12 mouse cellular contexts compared by ENCODE assay signal in genomic region chr14:51886051-51886450, GRCm38 (mm10). TPM values are rescaled to one million over a fixed set of nuclear protein-coding genes. Genes with fewer than 3 reads are reported as not detected.
DNase-seq lines count a peak whose midpoint lies in the region; ATAC-seq and TF ChIP-seq lines count a peak whose summit lies in the region.
"Had no signal": no experiment of that assay in that cellular context is flagged by ENCODE, and none has a peak within 500 bp of the region (broad histone marks: within the 10 kb centered on the region; RNA-seq: fewer than 3 reads in every experiment).

No protein-coding gene starts in this region.

- no peak overlapping the region; the same call in 1 of the 2 replicates for H3K4me2 ChIP-seq in hindbrain, embryonic 11.5 days (replicated peaks; ENCODE audit: low read depth, low read length)
- H3K4me2 ChIP-seq in hindbrain, postnatal 0 days (ENCODE audit: low read depth, low read length), result peak overlapping the region; percentile 64
- peak overlapping the region; percentile 83 for H3K4me2 ChIP-seq in midbrain, embryonic 14.5 days (ENCODE audit: low read length)

- no peak for ATAC-seq in hindbrain, embryonic 11.5 days (ENCODE audit: low FRiP score)
- no peak for ATAC-seq in hindbrain, postnatal 0 days
- ATAC-seq in midbrain, embryonic 14.5 days (ENCODE audit: low FRiP score, low TSS enrichment), result no peak

- no peaks in the 10 kb centered on the region for H3K9me3 ChIP-seq in hindbrain, embryonic 10.5 days
- no peaks in the 10 kb centered on the region for H3K9me3 ChIP-seq in hindbrain, embryonic 11.5 days (ENCODE audit: control insufficient read depth, low read length)
- no peaks in the 10 kb centered on the region for H3K9me3 ChIP-seq in hindbrain, postnatal 0 days (ENCODE audit: low read length)
- H3K9me3 ChIP-seq in midbrain, embryonic 14.5 days (ENCODE audit: control insufficient read depth, low read length), result no peaks in the 10 kb centered on the region

- H3K27ac ChIP-seq in hindbrain, embryonic 10.5 days, result no peak overlapping the region
- no peak overlapping the region for H3K27ac ChIP-seq in hindbrain, embryonic 11.5 days (ENCODE audit: low read depth, low read length)
- no peak overlapping the region for H3K27ac ChIP-seq in cortical plate, adult 2 months (ENCODE audit: insufficient read depth, low read length)
- H3K27ac ChIP-seq in hindbrain, postnatal 0 days, result no peak overlapping the region
- H3K27ac ChIP-seq in midbrain, embryonic 14.5 days (replicated peaks; ENCODE audit: low read depth, low read length), result no peak overlapping the region

- no peak overlapping the region for H3K9ac ChIP-seq in hindbrain, embryonic 11.5 days (ENCODE audit: low read depth, low read length)
- no peak overlapping the region; the same call in 1 of the 2 replicates for H3K9ac ChIP-seq in hindbrain, postnatal 0 days (replicated peaks; ENCODE audit: low read length)
- peak overlapping the region; percentile 76; the same call in 1 of the 2 replicates for H3K9ac ChIP-seq in midbrain, embryonic 14.5 days (replicated peaks; ENCODE audit: low read length)

- WGBS in hindbrain, embryonic 10.5 days, result 46% methylated on average over 6 of the region's 6 CpGs
- 48% methylated on average over 6 of the region's 6 CpGs for WGBS in hindbrain, embryonic 11.5 days
- WGBS in hindbrain, postnatal 0 days, result 55% methylated on average over 6 of the region's 6 CpGs
- 42% methylated on average over 6 of the region's 6 CpGs for WGBS in midbrain, embryonic 14.5 days

- no peak for DNase-seq in hindbrain, embryonic 10.5 days (ENCODE audit: low spot score)
- DNase-seq in hindbrain, embryonic 11.5 days (ENCODE audit: low spot score), result no peak
- no peak for DNase-seq in hindbrain, postnatal 0 days (ENCODE audit: low spot score)
- DNase-seq in midbrain, embryonic 14.5 days, result no peak
- DNase-seq in natural killer cell, adult 2 months (ENCODE audit: low spot score in 2 of 2), result no peak
- DNase-seq in thymus, postnatal 14 days, result no peak
- DNase-seq in thymus, postnatal 25 days, result no peak
- DNase-seq: kidney, adult 8-10 months had no signal

- H3K4me3 ChIP-seq in hindbrain, embryonic 10.5 days, result peak overlapping the region; percentile 84
- no peak overlapping the region for H3K4me3 ChIP-seq in hindbrain, embryonic 11.5 days (ENCODE audit: low read depth, low read length)
- peak overlapping the region; percentile 77; the same call in 1 of the 2 replicates for H3K4me3 ChIP-seq in cortical plate, adult 2 months (ENCODE audit: insufficient read depth, low read length)
- peak overlapping the region; percentile 61; the same call in 1 of the 2 replicates for H3K4me3 ChIP-seq in hindbrain, postnatal 0 days (ENCODE audit: low read length)
- peak overlapping the region; percentile 77 for H3K4me3 ChIP-seq in midbrain, embryonic 14.5 days (replicated peaks; ENCODE audit: low read depth, low read length)

- TF ChIP-seq POLR2A in cortical plate, adult 2 months (IDR thresholded peaks at IDR 0.05; ENCODE audit: extremely low read depth, insufficient read depth, low read length), result no peak

- H3K27me3 ChIP-seq in hindbrain, embryonic 10.5 days (ENCODE audit: insufficient read depth, poor library complexity, severe bottlenecking), result no peaks in the 10 kb centered on the region
- H3K27me3 ChIP-seq in hindbrain, embryonic 11.5 days (ENCODE audit: control insufficient read depth, insufficient read depth, low read length), result no peaks in the 10 kb centered on the region
- no peaks in the 10 kb centered on the region for H3K27me3 ChIP-seq in hindbrain, postnatal 0 days (ENCODE audit: insufficient read depth, low read length)
- no peaks in the 10 kb centered on the region for H3K27me3 ChIP-seq in midbrain, embryonic 14.5 days (ENCODE audit: control insufficient read depth, insufficient read depth, low read length)

- H3K36me3 ChIP-seq in hindbrain, embryonic 10.5 days, result peaks cover 47% of the 10 kb centered on the region
- peaks cover 4% of the 10 kb centered on the region; the same call in 1 of the 2 replicates for H3K36me3 ChIP-seq in hindbrain, embryonic 11.5 days (ENCODE audit: control insufficient read depth, insufficient read depth, low read length)
- H3K36me3 ChIP-seq in hindbrain, postnatal 0 days (ENCODE audit: insufficient read depth, low read length), result peaks cover 25% of the 10 kb centered on the region
- H3K36me3 ChIP-seq in midbrain, embryonic 14.5 days (ENCODE audit: control insufficient read depth, insufficient read depth, low read length), result peaks cover 43% of the 10 kb centered on the region

- no peak for TF ChIP-seq CTCF in cortical plate, adult 2 months (IDR thresholded peaks at IDR 0.05; ENCODE audit: extremely low read depth, insufficient read depth, low read length)
- no peak for TF ChIP-seq CTCF in hindbrain, postnatal 0 days (IDR thresholded peaks at IDR 0.05; ENCODE audit: low read depth)

- peaks cover 20% of the 10 kb centered on the region for H3K4me1 ChIP-seq in hindbrain, embryonic 10.5 days (replicated peaks)
- H3K4me1 ChIP-seq in hindbrain, embryonic 11.5 days (replicated peaks; ENCODE audit: control insufficient read depth, insufficient read depth, low read length), result no peaks in the 10 kb centered on the region; the same call in 1 of the 2 replicates
- no peaks in the 10 kb centered on the region for H3K4me1 ChIP-seq in cortical plate, adult 2 months (ENCODE audit: control insufficient read depth, insufficient read depth, low read length)
- H3K4me1 ChIP-seq in hindbrain, postnatal 0 days (ENCODE audit: insufficient read depth, low read length), result peaks cover 5% of the 10 kb centered on the region; the same call in 1 of the 2 replicates
- peaks cover 12% of the 10 kb centered on the region for H3K4me1 ChIP-seq in midbrain, embryonic 14.5 days (ENCODE audit: control insufficient read depth, insufficient read depth, low read length)

RNA-seq across cellular contexts. Expression of gene Mettl17, which starts 1.4 kb away (rescaled TPM):
- 42.6 and 48.1 TPM in 2 replicates for polyA plus RNA-seq in hindbrain, embryonic 10.5 days (2016; fragmentation: Nextera tagmentation; extraction: Ambion mirVana)
- 49.0 and 52.8 TPM in 2 replicates for polyA plus RNA-seq in hindbrain, embryonic 11.5 days (2014; fragmentation: Nextera tagmentation; extraction: Ambion mirVana)
- polyA plus RNA-seq in cortical plate, adult 2 months (2012; rRNA removed), result 41.4 and 49.3 TPM in 2 replicates
- total RNA-seq in hindbrain, postnatal 0 days (2014; rRNA removed), result 33.1 and 41.9 TPM in 2 replicates
- polyA plus RNA-seq in hindbrain, postnatal 0 days (2015; fragmentation: Nextera tagmentation; extraction: Ambion mirVana), result 61.8 and 72.5 TPM in 2 replicates
- 85.2 and 85.6 TPM in 2 replicates for polyA plus RNA-seq in midbrain, embryonic 14.5 days (2014; fragmentation: Nextera tagmentation; extraction: Ambion mirVana)

RNA-seq across cellular contexts. Expression of gene Slc39a2, which starts 6.6 kb away (rescaled TPM):
- 0.46 and 0.99 TPM in 2 replicates for polyA plus RNA-seq in hindbrain, embryonic 10.5 days (2016; fragmentation: Nextera tagmentation; extraction: Ambion mirVana)
- 0.45 and 0.59 TPM in 2 replicates for polyA plus RNA-seq in hindbrain, embryonic 11.5 days (2014; fragmentation: Nextera tagmentation; extraction: Ambion mirVana)
- 17.8 and 18.7 TPM in 2 replicates for polyA plus RNA-seq in cortical plate, adult 2 months (2012; rRNA removed)
- 0.89 and 2.4 TPM in 2 replicates for total RNA-seq in hindbrain, postnatal 0 days (2014; rRNA removed)
- polyA plus RNA-seq in hindbrain, postnatal 0 days (2015; fragmentation: Nextera tagmentation; extraction: Ambion mirVana), result 0.61 and 0.64 TPM in 2 replicates
- polyA plus RNA-seq in midbrain, embryonic 14.5 days (2014; fragmentation: Nextera tagmentation; extraction: Ambion mirVana), result 1.1 and 1.8 TPM in 2 replicates

RNA-seq across cellular contexts. Expression of gene Ndrg2, which starts 27.9 kb away (rescaled TPM):
- polyA plus RNA-seq in hindbrain, embryonic 10.5 days (2016; fragmentation: Nextera tagmentation; extraction: Ambion mirVana), result 10.0 and 16.1 TPM in 2 replicates
- polyA plus RNA-seq in hindbrain, embryonic 11.5 days (2014; fragmentation: Nextera tagmentation; extraction: Ambion mirVana), result 11.8 and 12.3 TPM in 2 replicates
- polyA plus RNA-seq in cortical plate, adult 2 months (2012; rRNA removed), result 955 and 1,100 TPM in 2 replicates
- total RNA-seq in hindbrain, postnatal 0 days (2014; rRNA removed), result 514 and 732 TPM in 2 replicates
- polyA plus RNA-seq in hindbrain, postnatal 0 days (2015; fragmentation: Nextera tagmentation; extraction: Ambion mirVana), result 543 and 625 TPM in 2 replicates
- 98.7 and 128 TPM in 2 replicates for polyA plus RNA-seq in midbrain, embryonic 14.5 days (2014; fragmentation: Nextera tagmentation; extraction: Ambion mirVana)

RNA-seq across cellular contexts. Expression of gene Tppp2, which starts 32.2 kb away (rescaled TPM):
- polyA plus RNA-seq in hindbrain, embryonic 10.5 days (2016; fragmentation: Nextera tagmentation; extraction: Ambion mirVana), result not detected in 2 replicates
- not detected in 2 replicates for polyA plus RNA-seq in hindbrain, embryonic 11.5 days (2014; fragmentation: Nextera tagmentation; extraction: Ambion mirVana)
- not detected in 2 replicates for polyA plus RNA-seq in cortical plate, adult 2 months (2012; rRNA removed)
- total RNA-seq in hindbrain, postnatal 0 days (2014; rRNA removed), result not detected in 2 replicates
- polyA plus RNA-seq in hindbrain, postnatal 0 days (2015; fragmentation: Nextera tagmentation; extraction: Ambion mirVana), result not detected in 2 replicates
- not detected in 2 replicates for polyA plus RNA-seq in midbrain, embryonic 14.5 days (2014; fragmentation: Nextera tagmentation; extraction: Ambion mirVana)
- total RNA-seq: adrenal gland, postnatal 4 days; megakaryocyte progenitor cell, adult 5-6 weeks had no signal
- polyA plus RNA-seq: spleen, adult 2 months had no signal

RNA-seq across cellular contexts. Expression of gene Ear6, which starts 32.6 kb away (rescaled TPM):
- polyA plus RNA-seq in hindbrain, embryonic 10.5 days (2016; fragmentation: Nextera tagmentation; extraction: Ambion mirVana), result not detected in 2 replicates
- polyA plus RNA-seq in hindbrain, embryonic 11.5 days (2014; fragmentation: Nextera tagmentation; extraction: Ambion mirVana), result not detected in 2 replicates
- polyA plus RNA-seq in cortical plate, adult 2 months (2012; rRNA removed), result not detected in 2 replicates
- not detected in 2 replicates for total RNA-seq in hindbrain, postnatal 0 days (2014; rRNA removed)
- not detected in 2 replicates for polyA plus RNA-seq in hindbrain, postnatal 0 days (2015; fragmentation: Nextera tagmentation; extraction: Ambion mirVana)
- polyA plus RNA-seq in midbrain, embryonic 14.5 days (2014; fragmentation: Nextera tagmentation; extraction: Ambion mirVana), result not detected in 2 replicates
